Mouse (Mus musculus) lung, embryonic 14.5 days (tissue): ENCODE measurements around the gene Tm6sf1. TPM values are rescaled to one million over a fixed set of nuclear protein-coding genes. Genes with fewer than 3 reads are reported as not detected.
A peak's percentile ranks its signal among the peaks of the same experiment; 100 is the strongest.

Source experiments
- ATAC-seq: fragments of 200-750 bp; cut with Nextera tagmentation; 2 replicates; pipeline ENCODE4 v1.8.0; 2017; ENCODE audit warnings: mild to moderate bottlenecking, moderate TSS enrichment, moderate library complexity; ENCODE audit not compliant: insufficient read depth
- DNase-seq: peaks from one replicate; pipeline ENCODE4 v3.0.0-alpha.2; 2015
- H3K27ac ChIP-seq: fragments of 300-500 bp; sonication (generic); 2 replicates; pipeline ENCODE4 v1.5.1; 2014; ENCODE audit warnings: low read depth, mild to moderate bottlenecking, moderate library complexity
- H3K27me3 ChIP-seq: fragments of 300-500 bp; sonication (generic); 2 replicates; pipeline ENCODE4 v1.6.1; 2014; ENCODE audit warnings: low read length, control low read depth; ENCODE audit not compliant: insufficient read depth
- H3K36me3 ChIP-seq: fragments of 300-500 bp; sonication (generic); 2 replicates; pipeline ENCODE4 v1.6.1; 2014; ENCODE audit warnings: control low read depth; ENCODE audit not compliant: insufficient read depth
- H3K4me1 ChIP-seq: fragments of 300-500 bp; sonication (generic); 2 replicates; pipeline ENCODE4 v1.6.1; 2014; ENCODE audit warnings: antibody characterized with exemption, control low read depth; ENCODE audit not compliant: insufficient read depth
- H3K4me2 ChIP-seq: fragments of 300-500 bp; sonication (generic); 2 replicates; pipeline ENCODE4 v1.6.1; 2014; ENCODE audit warnings: mild to moderate bottlenecking
- H3K4me3 ChIP-seq: fragments of 300-500 bp; sonication (generic); 2 replicates; pipeline ENCODE4 v1.5.1; 2014; ENCODE audit warnings: low read depth, low read length
- H3K9ac ChIP-seq: fragments of 300-500 bp; sonication (generic); 2 replicates; pipeline ENCODE4 v1.6.1; 2014
- H3K9me3 ChIP-seq: fragments of 300-500 bp; sonication (generic); 2 replicates; pipeline ENCODE4 v1.6.1; 2016; ENCODE audit warnings: low read depth, low read length, control low read depth
- CTCF ChIP-seq: IDR thresholded peaks from 2 replicates; pipeline ENCODE4 v1.5.1; 2016; ENCODE audit warnings: antibody characterized with exemption, low read depth
- WGBS: fragments of 180-500 bp; shearing (Covaris S2); extraction: QIAGEN DNeasy Blood & Tissue Kit; methylation state at CpG from one replicate; pipeline ENCODE4 v1.1.7; 2014; 5-methylcytosine and 5-hydroxymethylcytosine counted together
- polyA plus RNA-seq: library from polyadenylated mRNA; unstranded; fragments of >200 nt; fragmentation: Nextera tagmentation; extraction: Ambion mirVana; gene quantifications from 2 replicates; pipeline ENCODE4 v1.2.1, GENCODE M21; 2014

Tm6sf1 gene
- polyA plus RNA-seq, 1 experiment from 2014 or later = 16.0 TPM

DNA sequence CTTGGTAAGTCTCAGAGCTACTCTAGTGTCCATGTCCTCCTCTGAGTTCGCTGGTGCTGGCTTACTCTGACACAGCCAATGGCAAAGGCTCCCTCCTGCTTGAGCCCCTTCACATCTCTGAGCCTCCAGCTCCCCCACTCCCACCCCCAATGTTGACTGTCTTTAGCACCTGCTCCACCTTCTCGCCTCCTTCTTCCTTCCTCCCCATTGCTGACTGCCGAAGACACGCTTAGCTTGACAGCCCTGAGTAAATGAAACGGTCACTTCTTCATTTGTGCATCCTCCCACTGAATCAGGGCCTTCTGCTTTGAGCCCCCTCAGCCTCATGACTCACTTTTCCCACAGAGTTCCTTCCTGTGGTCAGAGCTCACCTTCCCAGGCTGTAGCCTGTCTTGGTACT, 2.2 kb downstream of the Tm6sf1 start:
- no peak overlapping the region for H3K27ac ChIP-seq
- H3K4me3 ChIP-seq = no peak overlapping the region
- H3K36me3 ChIP-seq = no peaks in the 10 kb centered on the region; the same call in 1 of the 2 replicates
- H3K9me3 ChIP-seq = no peaks in the 10 kb centered on the region
- no peak for TF ChIP-seq CTCF
- no peaks in the 10 kb centered on the region for H3K4me1 ChIP-seq
- 44% methylated on average over 5 of the region's 5 CpGs for WGBS
- H3K4me2 ChIP-seq = peak overlapping the region; percentile 92; the same call in 1 of the 2 replicates
- no peak for DNase-seq
- no peak overlapping the region for H3K9ac ChIP-seq
- peaks cover 39% of the 10 kb centered on the region for H3K27me3 ChIP-seq
- ATAC-seq = no peak

- Histone ChIP-seq H3K4me2 (no peak overlapping the region), H3K9ac (no peak overlapping the region), H3K27ac (no peak overlapping the region), H3K36me3 (no peaks in the 10 kb centered on the region; the same call in 1 of the 2 replicates), H3K9me3 (no peaks in the 10 kb centered on the region), H3K4me1 (no peaks in the 10 kb centered on the region), H3K4me3 (no peak overlapping the region), H3K27me3 (peaks cover 38% of the 10 kb centered on the region)
- 68% methylated on average over 2 of the region's 2 CpGs for WGBS
- no peak for TF ChIP-seq CTCF
- DNase-seq = no peak
- ATAC-seq = no peak
These were observed 2.7 kb downstream of the Tm6sf1 start for GRCm38 (mm10) chr7:81861461-81861860.

DNA sequence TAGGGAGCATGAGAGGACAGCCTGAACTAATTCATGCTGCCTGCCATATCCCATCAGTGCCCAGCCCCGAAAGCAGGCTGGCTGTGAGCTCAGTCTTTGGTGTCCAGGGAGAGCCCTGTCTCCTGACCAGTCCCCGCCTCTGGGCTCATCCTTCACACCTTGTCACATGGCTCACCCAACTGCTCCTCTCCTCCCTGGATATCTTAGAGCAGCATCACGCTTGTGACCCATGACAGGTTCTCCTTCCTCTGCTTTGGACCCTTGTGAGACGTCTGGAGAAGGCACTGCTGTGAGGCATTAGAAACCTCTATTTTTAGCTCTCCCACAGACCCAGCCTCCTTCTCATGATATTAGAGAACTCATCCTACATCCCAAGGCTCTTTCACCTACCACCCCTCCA, 3.1 kb downstream of the Tm6sf1 start:
- H3K9me3 ChIP-seq = no peaks in the 10 kb centered on the region
- no peak overlapping the region for H3K9ac ChIP-seq
- H3K36me3 ChIP-seq = no peaks in the 10 kb centered on the region; the same call in 1 of the 2 replicates
- TF ChIP-seq CTCF = no peak
- peaks cover 34% of the 10 kb centered on the region for H3K27me3 ChIP-seq
- ATAC-seq (no peak), DNase-seq (no peak)
- WGBS = 39% methylated on average over 4 of the region's 4 CpGs
- H3K4me1 ChIP-seq = no peaks in the 10 kb centered on the region
- H3K27ac ChIP-seq = no peak overlapping the region
- H3K4me3 ChIP-seq = no peak overlapping the region
- no peak overlapping the region for H3K4me2 ChIP-seq

DNA sequence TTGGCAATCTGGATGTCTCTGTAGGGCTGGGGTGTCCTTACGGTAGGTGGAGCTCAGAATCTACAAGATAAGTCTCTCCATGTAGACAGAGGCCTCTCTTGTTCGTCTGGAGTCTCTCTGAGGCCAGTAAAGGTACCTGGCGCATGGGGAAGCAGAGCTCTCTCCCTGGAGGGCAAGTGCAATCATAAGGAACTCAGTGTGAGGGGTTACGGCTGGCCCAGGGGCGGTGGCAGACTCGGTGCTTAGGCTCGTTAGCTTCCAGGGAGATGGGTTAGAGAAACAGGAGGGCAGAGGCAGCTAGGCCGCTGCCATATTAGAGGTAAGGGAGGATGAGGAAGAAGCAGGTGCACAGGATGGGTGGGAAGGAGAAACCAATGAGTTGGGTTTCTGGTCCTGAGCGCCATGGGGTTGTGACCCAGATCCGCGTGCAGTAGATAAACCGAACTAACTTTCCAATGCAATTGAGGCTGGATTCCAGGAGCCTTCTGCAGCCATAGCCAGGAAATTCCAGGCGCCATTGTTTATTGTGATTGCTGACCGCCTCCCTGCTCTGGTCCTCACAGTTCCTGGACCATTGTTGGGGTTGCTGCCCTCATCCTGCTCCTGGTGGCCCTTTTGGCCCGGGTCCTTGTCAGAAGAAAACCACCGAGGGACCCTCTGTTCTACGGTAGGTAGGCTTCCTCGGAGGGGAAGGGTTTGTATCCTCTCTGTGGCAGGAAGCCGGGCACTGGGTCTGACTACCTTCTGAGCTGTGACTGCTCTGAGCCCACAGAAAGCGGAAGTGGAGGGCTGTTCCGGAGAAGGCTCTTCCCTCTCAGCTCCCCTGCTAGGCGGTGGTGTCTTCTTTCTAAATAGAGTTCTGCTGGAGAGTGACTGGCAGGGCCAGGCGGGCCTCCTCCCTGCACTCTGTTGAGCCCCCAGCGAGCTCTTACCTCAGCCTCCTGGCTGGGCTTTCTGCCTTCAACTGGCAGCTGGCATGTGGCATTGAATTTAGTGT, 4.1 kb downstream of the Tm6sf1 start:
- no peak overlapping the region for H3K4me2 ChIP-seq
- ATAC-seq (no peak), DNase-seq (peak; percentile 44)
- H3K36me3 ChIP-seq = no peaks in the 10 kb centered on the region; the same call in 1 of the 2 replicates
- 59% methylated on average over 24 of the region's 24 CpGs for WGBS
- H3K9me3 ChIP-seq = no peaks in the 10 kb centered on the region
- H3K27me3 ChIP-seq = peaks cover 24% of the 10 kb centered on the region
- H3K9ac ChIP-seq = no peak overlapping the region
- H3K4me1 ChIP-seq = no peaks in the 10 kb centered on the region
- H3K4me3 ChIP-seq = no peak overlapping the region
- no peak for TF ChIP-seq CTCF
- peak overlapping the region; percentile 37; the same call in 1 of the 2 replicates for H3K27ac ChIP-seq

DNA sequence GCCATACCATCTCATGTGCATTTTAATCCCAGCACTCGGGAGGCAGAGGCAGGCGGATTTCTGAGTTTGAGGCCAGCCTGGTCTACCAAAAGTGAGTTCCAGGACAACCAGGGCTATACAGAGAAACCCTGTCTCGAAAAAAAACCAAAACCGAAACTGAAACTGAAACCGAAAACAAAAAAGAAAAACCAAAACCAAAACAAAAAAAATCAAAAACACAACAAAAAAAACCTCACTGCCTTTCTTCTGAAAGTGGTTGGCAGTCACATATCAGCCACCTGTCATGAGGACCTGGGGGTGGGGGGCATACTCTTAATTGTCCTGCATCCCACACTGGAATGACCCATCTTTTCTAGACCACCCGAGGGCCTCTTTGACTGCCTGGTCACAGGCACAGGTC, 5.8 kb downstream of the Tm6sf1 start:
- no peak overlapping the region for H3K4me2 ChIP-seq
- WGBS = 88% methylated on average over 6 of the region's 6 CpGs
- H3K4me3 ChIP-seq = no peak overlapping the region
- TF ChIP-seq CTCF = no peak
- H3K27me3 ChIP-seq = peaks cover 12% of the 10 kb centered on the region
- H3K9ac ChIP-seq = no peak overlapping the region
- ATAC-seq = no peak
- no peak for DNase-seq
- H3K27ac ChIP-seq = no peak overlapping the region
- no peaks in the 10 kb centered on the region; the same call in 1 of the 2 replicates for H3K36me3 ChIP-seq
- H3K9me3 ChIP-seq = no peaks in the 10 kb centered on the region
- H3K4me1 ChIP-seq = no peaks in the 10 kb centered on the region

DNA sequence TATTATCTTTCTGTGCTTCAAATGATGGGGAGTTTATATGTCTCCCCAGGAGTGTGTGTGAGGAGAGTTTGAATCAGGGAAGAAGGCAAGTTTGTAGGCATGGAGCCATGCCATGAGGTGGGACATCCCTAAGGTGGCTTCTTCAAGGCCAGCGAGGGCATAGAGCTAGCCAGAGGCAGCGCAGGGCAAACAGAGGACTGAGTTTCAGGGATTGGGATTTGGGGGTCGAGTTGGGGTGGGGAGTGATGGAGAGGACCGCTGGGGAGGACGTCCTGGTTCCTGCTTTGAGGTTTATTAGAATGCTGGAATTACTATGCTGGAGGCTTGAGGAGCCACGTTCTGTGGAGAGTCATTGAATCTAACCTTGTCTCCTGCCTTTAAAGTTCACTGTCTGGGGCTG, 7.1 kb downstream of the Tm6sf1 start:
- DNase-seq = no peak
- H3K27ac ChIP-seq = no peak overlapping the region
- no peak for TF ChIP-seq CTCF
- H3K9me3 ChIP-seq = no peaks in the 10 kb centered on the region
- no peak for ATAC-seq
- H3K4me1 ChIP-seq = no peaks in the 10 kb centered on the region
- H3K36me3 ChIP-seq = no peaks in the 10 kb centered on the region; the same call in 1 of the 2 replicates
- H3K4me3 ChIP-seq = no peak overlapping the region
- 91% methylated on average over 6 of the region's 6 CpGs for WGBS
- H3K4me2 ChIP-seq = no peak overlapping the region
- H3K9ac ChIP-seq = no peak overlapping the region
- no peaks in the 10 kb centered on the region for H3K27me3 ChIP-seq

- Histone ChIP-seq H3K9me3 (no peaks in the 10 kb centered on the region), H3K36me3 (no peaks in the 10 kb centered on the region; the same call in 1 of the 2 replicates), H3K27ac (no peak overlapping the region), H3K4me3 (no peak overlapping the region), H3K4me2 (no peak overlapping the region), H3K4me1 (no peaks in the 10 kb centered on the region), H3K27me3 (no peaks in the 10 kb centered on the region), H3K9ac (no peak overlapping the region)
- ATAC-seq = no peak
- DNase-seq = no peak
- TF ChIP-seq CTCF = no peak
- WGBS = 79% methylated on average over 9 of the region's 9 CpGs
These were observed 8.6 kb downstream of the Tm6sf1 start for GRCm38 (mm10) chr7:81867231-81867930.
